Mouse (Mus musculus) E14TG2a.4 (cell line): Measurements from ENCODE around the gene Antxrl.

ENCODE experiments used
- CTCF ChIP-seq: conservative IDR thresholded peaks from 2 replicates; pipeline ENCODE4 v1.5.1; 2014; ENCODE audit warnings: low read length
- NANOG ChIP-seq: IDR thresholded peaks from 2 replicates; pipeline ENCODE4 v1.6.1; 2014; ENCODE audit warnings: borderline replicate concordance, low read length, mixed read lengths
- POU5F1 ChIP-seq: IDR thresholded peaks from 2 replicates; pipeline ENCODE4 v1.6.1; 2014; ENCODE audit warnings: low read length, borderline replicate concordance

DNA sequence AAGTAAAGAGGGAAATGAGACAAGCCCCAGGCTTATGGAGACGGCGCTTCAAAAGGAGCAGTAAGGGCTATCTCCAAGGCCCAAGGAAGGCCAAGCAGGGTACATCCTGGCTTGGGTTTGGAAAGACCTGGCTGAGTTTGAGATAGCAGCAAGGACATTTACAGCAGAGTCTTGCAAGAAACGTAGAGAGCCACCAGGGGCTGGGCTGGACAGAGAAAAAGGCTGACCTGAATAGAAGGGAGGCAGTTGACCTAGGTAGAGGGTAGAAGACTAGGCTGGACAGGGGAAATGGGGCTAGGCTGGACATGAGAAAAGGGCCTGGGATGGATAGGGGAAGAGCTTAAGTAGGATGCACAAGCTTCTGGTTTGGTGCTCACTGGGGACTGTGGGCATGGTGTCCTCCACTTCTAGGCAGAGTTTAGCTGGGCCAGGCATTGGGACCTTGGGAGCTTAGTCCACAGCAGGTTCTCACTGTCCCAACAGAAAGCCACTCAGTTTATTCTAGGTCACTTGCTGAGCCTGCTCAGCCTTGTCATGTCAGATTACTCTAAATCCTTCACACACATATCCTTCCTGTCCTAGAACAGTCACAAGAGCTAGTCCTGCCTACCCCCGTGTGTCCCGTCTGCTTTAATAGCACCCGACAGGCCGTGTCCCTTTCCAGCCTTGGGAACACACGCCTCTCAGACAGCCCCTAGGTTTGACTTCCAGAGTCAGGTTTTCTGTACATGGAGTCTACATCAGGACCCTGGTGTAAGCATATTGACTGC is 18.5 kb upstream of the Antxrl start:
- TF ChIP-seq CTCF: no peak
- TF ChIP-seq NANOG: no peak
- no peak for TF ChIP-seq POU5F1
